Comparison of ENCODE assay signal across 17 mouse cellular contexts in genomic region chr4:98865386-98866237, GRCm38 (mm10). TPM values are rescaled to one million over a fixed set of nuclear protein-coding genes. Genes with fewer than 3 reads are reported as not detected.
DNase-seq lines count a peak whose midpoint lies in the region; ATAC-seq lines count a peak whose summit lies in the region.
"Had no signal": no experiment of that assay in that cellular context is flagged by ENCODE, and none has a peak within 500 bp of the region (broad histone marks: within the 10 kb centered on the region; RNA-seq: fewer than 3 reads in every experiment).

No protein-coding gene starts in this region.

- H3K9me3 ChIP-seq in heart, embryonic 11.5 days (replicated peaks; ENCODE audit: control insufficient read depth, low read length) = no peaks in the 10 kb centered on the region

- no peak for ATAC-seq in heart, embryonic 11.5 days (replicated peaks; ENCODE audit: insufficient number of reproducible peaks, low FRiP score, low TSS enrichment)

- peak; percentile 55 to 66 for DNase-seq in cerebellum, postnatal 10 days
- DNase-seq in cerebellum, adult 11-12 months = no peak
- DNase-seq in left cerebral cortex, adult 18-20 months (ENCODE audit: low spot score in 2 of 2) = peak; percentile 37 to 55
- DNase-seq in left cerebral cortex, adult 11 months (ENCODE audit: low spot score) = no peak
- peak; percentile 3 to 12 for DNase-seq in left cerebral cortex, adult 8-10 months (ENCODE audit: low spot score in 2 of 2)
- peak; percentile 9 to 14 for DNase-seq in right cerebral cortex, postnatal 36 days (ENCODE audit: low spot score in 2 of 2)
- DNase-seq in yolk sac, embryonic 10.5 days (ENCODE audit: low spot score) = no peak
- DNase-seq: heart, postnatal 36 days; lung, postnatal 10 days; midbrain, embryonic 14.5 days; thymus, adult 18-20 months had no signal

- H3K27ac ChIP-seq in heart, embryonic 11.5 days (ENCODE audit: low read depth, low read length) = no peak overlapping the region

- 85% methylated on average over 14 of the region's 14 CpGs for WGBS in heart, embryonic 11.5 days (ENCODE audit: insufficient replicate concordance)

- no peak overlapping the region for H3K9ac ChIP-seq in heart, embryonic 11.5 days (ENCODE audit: low read depth, low read length)

- no peaks in the 10 kb centered on the region for H3K4me1 ChIP-seq in heart, embryonic 11.5 days (ENCODE audit: control insufficient read depth, insufficient read depth, low read length)

- H3K4me2 ChIP-seq in heart, embryonic 11.5 days = no peak overlapping the region

- no peaks in the 10 kb centered on the region for H3K27me3 ChIP-seq in heart, embryonic 11.5 days (ENCODE audit: control insufficient read depth, insufficient read depth, low read length)

- no peak overlapping the region for H3K4me3 ChIP-seq in heart, embryonic 11.5 days (ENCODE audit: low read depth, low read length)
- H3K4me3 ChIP-seq: erythroblast, embryonic 14.5 days had no signal

- no peaks in the 10 kb centered on the region for H3K36me3 ChIP-seq in heart, embryonic 11.5 days (ENCODE audit: control insufficient read depth, insufficient read depth, low read length)

RNA-seq across cellular contexts. Expression of gene I0C0044D17Rik, which starts 42.0 kb away (rescaled TPM):
- total RNA-seq in left cerebral cortex, adult 18-20 months (2021) = not detected
- total RNA-seq in left cerebral cortex, adult 8-10 months (2022) = not detected
- not detected in 2 replicates for polyA plus RNA-seq in heart, embryonic 11.5 days (2014; fragmentation: Nextera tagmentation; extraction: Ambion mirVana)
- total RNA-seq: gastrocnemius, postnatal 4 days; heart, postnatal 36 days; MEL; neutrophil, adult 5-6 weeks had no signal
- polyA plus RNA-seq: erythroblast, embryonic 14.5 days; large intestine, adult 2 months; midbrain, embryonic 14.5 days had no signal

RNA-seq across cellular contexts. Expression of gene Kank4, which starts 48.3 kb away (rescaled TPM):
- 1 to 10 TPM; 3.8 to 4.4 TPM for total RNA-seq in left cerebral cortex, adult 18-20 months (2021)
- 1 to 10 TPM; 3.9 to 4.4 (median 4.3) TPM for total RNA-seq in left cerebral cortex, adult 8-10 months (2022)
- polyA plus RNA-seq in heart, embryonic 11.5 days (2014; fragmentation: Nextera tagmentation; extraction: Ambion mirVana) = 0.72 and 1.1 TPM in 2 replicates
- total RNA-seq: MEL; neutrophil, adult 5-6 weeks had no signal
- polyA plus RNA-seq: erythroblast, embryonic 14.5 days had no signal

RNA-seq across cellular contexts. Expression of gene Usp1, which starts 58.0 kb away (rescaled TPM):
- total RNA-seq in left cerebral cortex, adult 18-20 months (2021) = 10 to 100 TPM; 24.1 to 26.1 TPM
- total RNA-seq in left cerebral cortex, adult 8-10 months (2022) = 10 to 100 TPM; 22.1 to 27.3 (median 23.5) TPM
- 54.4 and 55.8 TPM in 2 replicates for polyA plus RNA-seq in heart, embryonic 11.5 days (2014; fragmentation: Nextera tagmentation; extraction: Ambion mirVana)

Comparison
In these comparisons a context has a peak if more than half of its experiments do, and no peak if none do; other contexts are left out.
1. DNase-seq: peak in cerebellum, postnatal 10 days (2 of 2), left cerebral cortex, adult 18-20 months (2 of 2), left cerebral cortex, adult 8-10 months (2 of 2) and right cerebral cortex, postnatal 36 days (2 of 2); none in cerebellum, adult 11-12 months (single experiment), left cerebral cortex, adult 11 months (single experiment) and yolk sac, embryonic 10.5 days (single experiment).